Mouse (Mus musculus) heart, embryonic 14.5 days (tissue): ENCODE measurements around the gene Olfr47. TPM values are rescaled to one million over a fixed set of nuclear protein-coding genes. Genes with fewer than 3 reads are reported as not detected.

ENCODE experiments used
- ATAC-seq: fragments of 200-750 bp; cut with Nextera tagmentation; 2 replicates; pipeline ENCODE4 v1.8.0; 2017; ENCODE audit warnings: low read depth, moderate TSS enrichment; ENCODE audit not compliant: insufficient number of reproducible peaks, insufficient read depth, low FRiP score
- H3K27ac ChIP-seq, 2 experiments: fragments of 200-500 bp in 1 of 2; fragments of 300-500 bp in 1 of 2; sonication (generic) in 1 of 2; replicated peaks in 1 of 2; 2 replicates each; pipeline ENCODE4 v1.5.1; 2012 to 2014; ENCODE audit warnings: low read depth in 2 of 2, low read length in 2 of 2, control low read depth in 1 of 2, mild to moderate bottlenecking in 1 of 2, mixed read lengths in 1 of 2; ENCODE audit not compliant: control insufficient read depth in 1 of 2, insufficient read depth in 1 of 2
- H3K27me3 ChIP-seq: fragments of 300-500 bp; sonication (generic); 2 replicates; pipeline ENCODE4 v1.6.1; 2014; ENCODE audit warnings: mild to moderate bottlenecking, low read length, control low read depth; ENCODE audit not compliant: control insufficient read depth, insufficient read depth
- H3K36me3 ChIP-seq: fragments of 300-500 bp; sonication (generic); 2 replicates; pipeline ENCODE4 v1.6.1; 2014; ENCODE audit warnings: mild to moderate bottlenecking, control low read depth, low read length, mixed read lengths; ENCODE audit not compliant: control insufficient read depth, insufficient read depth
- H3K4me1 ChIP-seq, 2 experiments: fragments of 200-500 bp in 1 of 2; fragments of 300-500 bp in 1 of 2; sonication (generic) in 1 of 2; 2 replicates each; pipeline ENCODE4 v1.6.1; 2012 to 2014; ENCODE audit warnings: low read length in 2 of 2, control low read depth in 1 of 2, mixed read lengths in 1 of 2; ENCODE audit not compliant: control insufficient read depth in 2 of 2, insufficient read depth in 2 of 2
- H3K4me2 ChIP-seq: fragments of 300-500 bp; sonication (generic); 2 replicates; pipeline ENCODE4 v1.6.1; 2014; ENCODE audit warnings: mild to moderate bottlenecking, low read length
- H3K4me3 ChIP-seq, 2 experiments: fragments of 200-500 bp in 1 of 2; fragments of 300-500 bp in 1 of 2; sonication (generic) in 1 of 2; 2 replicates each; pipeline ENCODE4 v1.5.1; 2012 to 2014; ENCODE audit warnings: low read length in 2 of 2, mild to moderate bottlenecking in 2 of 2, control low read depth in 1 of 2, low read depth in 1 of 2, moderate library complexity in 1 of 2; ENCODE audit not compliant: control insufficient read depth in 1 of 2, insufficient read depth in 1 of 2
- H3K9ac ChIP-seq: fragments of 300-500 bp; sonication (generic); 2 replicates; pipeline ENCODE4 v1.6.1; 2014; ENCODE audit warnings: mild to moderate bottlenecking, low read length
- H3K9me3 ChIP-seq: fragments of 300-500 bp; sonication (generic); 2 replicates; pipeline ENCODE4 v1.6.1; 2016; ENCODE audit warnings: low read length, control low read depth; ENCODE audit not compliant: control insufficient read depth
- WGBS: fragments of 180-500 bp; shearing (Covaris S2); extraction: QIAGEN DNeasy Blood & Tissue Kit; methylation state at CpG from one replicate; pipeline ENCODE4 v1.1.7; 2014; 5-methylcytosine and 5-hydroxymethylcytosine counted together
- polyA plus RNA-seq: library from polyadenylated mRNA; unstranded; fragments of >200 nt; fragmentation: Nextera tagmentation; extraction: Ambion mirVana; gene quantifications from 2 replicates; pipeline ENCODE4 v1.2.1, GENCODE M21; 2014

The Olfr47 gene
- polyA plus RNA-seq, 1 experiment from 2014 or later: not detected

GRCm38 (mm10) chr6:43274123-43274522 lies 42.8 kb downstream of the Olfr47 start:
- Histone ChIP-seq H3K4me1 (peaks cover 0 to 3% of the 10 kb centered on the region in 2 experiments; a peak in 2 of 4 replicates), H3K27ac (no peak overlapping the region), H3K27me3 (no peaks in the 10 kb centered on the region), H3K4me3 (no peak overlapping the region), H3K9me3 (no peaks in the 10 kb centered on the region), H3K36me3 (peaks cover 33% of the 10 kb centered on the region; the same call in 1 of the 2 replicates), H3K4me2 (no peak overlapping the region), H3K9ac (no peak overlapping the region)
- ATAC-seq: no peak
- WGBS: 82% methylated on average over 4 of the region's 4 CpGs

GRCm38 (mm10) chr6:43278247-43278646 lies 46.9 kb downstream of the Olfr47 start:
- H3K27me3 ChIP-seq: no peaks in the 10 kb centered on the region
- no peak overlapping the region for H3K9ac ChIP-seq
- no peak overlapping the region for H3K4me3 ChIP-seq
- no peak for ATAC-seq
- H3K27ac ChIP-seq: no peak overlapping the region
- H3K36me3 ChIP-seq: peaks cover 59% of the 10 kb centered on the region
- H3K4me2 ChIP-seq: no peak overlapping the region
- no peaks in the 10 kb centered on the region for H3K9me3 ChIP-seq
- no peaks in the 10 kb centered on the region for H3K4me1 ChIP-seq

- Histone ChIP-seq H3K4me2 (no peak overlapping the region), H3K36me3 (peaks cover 67% of the 10 kb centered on the region), H3K9ac (no peak overlapping the region), H3K4me1 (no peaks in the 10 kb centered on the region), H3K27ac (no peak overlapping the region), H3K27me3 (no peaks in the 10 kb centered on the region), H3K9me3 (no peaks in the 10 kb centered on the region), H3K4me3 (no peak overlapping the region)
- 77% methylated on average over 5 of the region's 5 CpGs for WGBS
- no peak for ATAC-seq
Measured at GRCm38 (mm10) chr6:43280481-43280880, 49.2 kb downstream of the Olfr47 start.

Other genes with a start within 250 kb of the Olfr47 start
- not detected in 2 replicates for gene Olfr441, start 125.2 kb upstream of the Olfr47 start, polyA plus RNA-seq
- not detected in 2 replicates for gene Olfr237-ps1, start 85.0 kb upstream of the Olfr47 start, polyA plus RNA-seq
- not detected in 2 replicates for gene Olfr437, start 68.2 kb upstream of the Olfr47 start, polyA plus RNA-seq
- gene Olfr13, start 59.4 kb upstream of the Olfr47 start, polyA plus RNA-seq: not detected in 2 replicates
- gene Olfr435, start 34.4 kb upstream of the Olfr47 start, polyA plus RNA-seq: not detected in 2 replicates
- not detected in 2 replicates for gene Olfr434, start 18.5 kb upstream of the Olfr47 start, polyA plus RNA-seq
- 6.9 and 7.1 TPM in 2 replicates for gene Arhgef5, start 34.1 kb downstream of the Olfr47 start, polyA plus RNA-seq
- 0.16 and 0.19 TPM in 2 replicates for gene Nobox, start 78.0 kb downstream of the Olfr47 start, polyA plus RNA-seq